Mouse (Mus musculus): ENCODE measurements around the gene Stx17. TPM values are rescaled to one million over a fixed set of nuclear protein-coding genes. Genes with fewer than 3 reads are reported as not detected.

Gene Stx17
- total RNA-seq, 2 experiments from 2014 or later, result 24.6 to 27.7 TPM

GRCm38 (mm10) chr4:48181366-48181765 lies 56.7 kb downstream of the Stx17 start:
- Histone ChIP-seq H3K4me3 (no peak overlapping the region), H3K27ac (no peak overlapping the region)
- intact Hi-C loops (cut with DNase I), result no loop called here

GRCm38 (mm10) chr4:48182115-48182806 lies 57.5 kb downstream of the Stx17 start:
- H3K4me3 ChIP-seq, result no peak overlapping the region
- DNase-seq, result no peak

More at GRCm38 (mm10) chr4:48181366-48181765, 56.7 kb downstream of the Stx17 start:
- DNase-seq, result no peak
- TF ChIP-seq CTCF (IDR thresholded peaks at IDR 0.05), result no peak

GRCm38 (mm10) chr4:48197925-48198324 lies 73.2 kb downstream of the Stx17 start:
- no peak for DNase-seq
- intact Hi-C loops (cut with DNase I), result loop anchor here (5.0 to 10.0 kb wide), 3 partner anchors 623 to 781 kb away; no protein-coding TSS in a partner anchor
- Histone ChIP-seq H3K27ac (no peak overlapping the region), H3K4me3 (no peak overlapping the region)
- peak; percentile 51 for TF ChIP-seq CTCF (IDR thresholded peaks at IDR 0.05)

More at GRCm38 (mm10) chr4:48182115-48182806, 57.5 kb downstream of the Stx17 start:
- intact Hi-C loops (cut with DNase I), result no loop called here
- TF ChIP-seq CTCF (IDR thresholded peaks at IDR 0.05), result no peak
- H3K27ac ChIP-seq, result no peak overlapping the region

DNA sequence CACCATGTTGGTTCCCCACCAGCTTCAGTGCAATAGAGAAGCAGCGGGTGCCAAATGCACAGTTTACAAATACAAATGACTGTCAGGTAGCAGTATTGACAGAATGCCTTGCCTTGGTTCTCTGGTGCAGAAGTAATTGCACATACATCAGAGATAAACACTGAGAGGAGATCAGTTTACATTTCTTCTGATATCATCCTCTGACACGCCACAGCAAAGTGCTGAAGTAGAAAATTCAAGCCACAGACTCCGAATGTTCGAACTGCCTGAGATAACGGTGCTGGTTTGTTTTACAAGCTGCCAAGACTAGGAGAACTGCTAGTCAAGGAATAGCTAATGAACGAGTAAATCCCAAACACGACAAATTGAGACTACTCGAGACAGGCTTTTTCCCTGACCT lies 73.7 kb downstream of the Stx17 start:
- H3K4me3 ChIP-seq, result no peak overlapping the region

GRCm38 (mm10) chr4:48203564-48203963 lies 78.8 kb downstream of the Stx17 start:
- no peak for TF ChIP-seq CTCF (IDR thresholded peaks at IDR 0.05)
- intact Hi-C loops (cut with DNase I), result no loop called here
- Histone ChIP-seq H3K4me3 (no peak overlapping the region), H3K27ac (no peak overlapping the region)
- DNase-seq, result no peak

More for the DNA sequence above, 73.7 kb downstream of the Stx17 start:
- no peak for TF ChIP-seq CTCF (IDR thresholded peaks at IDR 0.05)
- no peak overlapping the region for H3K27ac ChIP-seq
- intact Hi-C loops (cut with DNase I), result loop anchor here (5.0 to 10.0 kb wide), 3 partner anchors 624 to 781 kb away; no protein-coding TSS in a partner anchor
- no peak for DNase-seq

GRCm38 (mm10) chr4:48225173-48225572 lies 100.5 kb downstream of the Stx17 start:
- DNase-seq, result peak; percentile 72
- TF ChIP-seq CTCF (IDR thresholded peaks at IDR 0.05), result peak; percentile 99
- intact Hi-C loops (cut with DNase I), result loop anchor here (1.0 to 5.0 kb wide), 2 partner anchors 52 to 156 kb away; partner anchors contain the start of genes Erp44 and Invs
- no peak overlapping the region for H3K27ac ChIP-seq
- no peak overlapping the region for H3K4me3 ChIP-seq

DNA sequence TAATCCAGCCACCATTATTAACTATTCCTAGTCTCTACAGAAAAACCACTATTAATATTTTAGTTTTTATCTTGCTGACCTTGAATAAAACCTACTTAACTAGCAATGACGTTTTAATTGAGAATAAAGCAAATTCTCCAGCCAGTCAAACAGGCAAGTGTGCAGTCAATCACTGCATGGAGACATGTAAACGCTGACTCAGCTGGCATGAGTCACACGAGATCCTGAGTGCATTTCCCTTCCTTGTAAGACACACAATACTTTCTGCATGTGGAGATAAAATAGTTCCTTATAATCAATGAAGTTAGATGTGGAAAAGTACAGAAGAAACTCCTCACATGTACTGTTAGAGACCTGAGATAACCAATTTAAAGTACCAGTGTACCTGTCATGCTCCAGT lies 100.9 kb downstream of the Stx17 start:
- no peak overlapping the region for H3K27ac ChIP-seq
- no peak overlapping the region for H3K4me3 ChIP-seq
- TF ChIP-seq CTCF (IDR thresholded peaks at IDR 0.05), result no peak
- intact Hi-C loops (cut with DNase I), result loop anchor here (1.0 to 5.0 kb wide), 2 partner anchors 52 to 156 kb away; partner anchors contain the start of genes Erp44 and Invs
- DNase-seq, result no peak

DNA sequence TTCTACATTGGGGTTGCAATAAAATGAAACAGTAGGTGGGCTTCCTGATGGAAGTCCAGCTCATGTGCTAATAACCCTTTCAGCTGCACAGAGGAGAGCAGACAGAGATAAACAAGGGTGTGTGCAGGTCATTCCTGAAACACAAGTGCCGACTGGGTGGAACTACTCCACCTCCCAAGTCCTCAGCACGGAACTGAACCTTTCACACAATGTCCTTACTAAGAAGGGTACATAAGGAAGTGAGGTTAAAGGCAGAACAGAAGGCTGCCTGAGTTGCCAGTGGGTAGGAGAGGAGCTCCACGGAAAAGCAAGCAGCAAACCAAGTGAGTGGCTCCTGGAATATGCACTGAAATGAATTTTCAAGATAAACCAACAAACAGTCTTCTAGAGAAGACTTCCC lies 102.1 kb downstream of the Stx17 start:
- H3K4me3 ChIP-seq, result no peak overlapping the region
- TF ChIP-seq CTCF (IDR thresholded peaks at IDR 0.05), result no peak
- intact Hi-C loops (cut with DNase I), result loop anchor here (5.0 kb wide), 1 partner anchor 51 kb away; the partner anchor contains the start of genes Erp44 and Invs
- H3K27ac ChIP-seq, result no peak overlapping the region
- DNase-seq, result no peak

Small RNA genes within 50 kb of the gene (microRNA-seq; reads per million reads assigned to microRNA genes)
- gene Mir1958, result not detected

Other genes starting within 250 kb of the Stx17 start
- 10 to 100 TPM; 14.2 to 15.0 TPM for gene Nr4a3, start 79.8 kb upstream of the Stx17 start, total RNA-seq (2021)
- gene Erp44, start 154.6 kb downstream of the Stx17 start, total RNA-seq (2021), result 10 to 100 TPM; 29.8 to 31.9 TPM
- 1 to 10 TPM; 2.5 to 2.8 TPM for gene Invs, start 154.8 kb downstream of the Stx17 start, total RNA-seq (2021)

All from gastrocnemius, adult 2 months (tissue).